Mouse (Mus musculus): Measurements from ENCODE around the gene Pfas.
"Not testable (repeated sequence)": the region's sequence is repeated elsewhere in the genome, so short reads cannot be mapped to it uniquely, and the experiment has no call there.

Gene Pfas

DNA sequence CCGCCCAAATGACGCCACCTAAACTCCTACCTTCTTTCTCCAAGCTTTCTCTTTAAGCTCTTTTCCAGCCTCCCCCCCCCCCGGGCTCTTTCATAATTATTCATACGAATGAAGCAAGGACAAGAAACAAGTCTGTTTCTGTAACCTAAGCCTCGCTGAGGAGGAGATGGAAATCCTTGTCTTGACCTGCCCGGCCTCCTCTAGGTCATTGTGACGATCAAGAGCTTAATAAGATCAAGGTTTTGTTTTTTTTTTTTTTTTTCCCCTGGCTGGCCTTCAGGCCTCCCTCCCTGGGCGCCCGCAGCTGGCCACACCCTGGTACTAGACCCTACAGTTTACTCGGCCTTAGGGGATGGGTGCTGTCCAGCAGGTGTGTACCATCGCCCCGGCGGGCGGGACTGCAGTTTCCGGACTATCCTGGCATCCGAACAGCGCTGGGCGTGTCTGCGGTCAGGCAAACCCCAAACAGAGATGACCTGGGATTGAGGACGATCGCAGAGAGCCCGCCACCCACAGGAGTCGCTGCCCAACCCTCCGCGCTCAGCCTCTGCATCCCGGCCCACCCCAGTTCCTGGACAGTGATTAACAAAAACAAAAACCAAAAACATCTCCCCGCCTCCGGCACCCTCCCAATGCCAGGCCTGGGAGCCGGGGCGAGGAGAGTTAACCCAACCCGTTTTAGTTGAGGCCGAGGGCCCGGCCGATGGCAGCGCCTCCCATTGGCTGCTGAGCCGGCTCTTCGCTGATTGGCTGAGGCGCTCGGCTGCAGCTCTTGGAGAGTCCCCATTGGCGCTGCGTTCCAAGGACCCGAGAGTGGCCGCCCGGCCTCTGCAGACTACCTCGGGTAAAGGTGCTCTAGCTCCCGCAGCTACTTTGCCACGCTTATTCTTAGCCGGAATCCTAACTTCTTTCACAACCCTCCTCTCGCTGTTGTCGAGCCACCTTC is 40.6 kb downstream of the Pfas start, which contains the start of gene Slc25a35:
Gene Slc25a35, plus strand, starts transcription at position 795 of the 946 bp plus-strand sequence.
- peak; percentile 95 for DNase-seq

DNA sequence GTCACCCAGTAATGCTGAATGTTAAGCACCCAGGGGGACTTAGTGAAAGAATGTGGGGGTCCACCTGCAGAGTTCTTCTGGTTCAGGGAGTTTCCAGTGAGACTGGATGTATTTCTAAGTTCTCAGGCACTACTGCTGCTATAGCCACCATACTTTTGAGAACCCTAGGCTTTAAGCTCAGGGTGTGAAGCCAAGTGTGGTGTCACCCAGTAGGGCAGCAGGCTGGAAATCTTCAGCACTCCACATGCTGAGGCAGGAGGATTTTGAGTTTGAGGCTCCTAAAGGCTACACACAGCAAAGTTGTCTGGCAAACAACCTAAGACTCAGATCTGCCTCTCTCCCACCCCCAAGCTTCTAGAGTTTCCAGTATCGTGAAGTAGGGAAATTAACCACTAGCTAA is 41.7 kb downstream of the Pfas start:
- no peak for DNase-seq

DNA sequence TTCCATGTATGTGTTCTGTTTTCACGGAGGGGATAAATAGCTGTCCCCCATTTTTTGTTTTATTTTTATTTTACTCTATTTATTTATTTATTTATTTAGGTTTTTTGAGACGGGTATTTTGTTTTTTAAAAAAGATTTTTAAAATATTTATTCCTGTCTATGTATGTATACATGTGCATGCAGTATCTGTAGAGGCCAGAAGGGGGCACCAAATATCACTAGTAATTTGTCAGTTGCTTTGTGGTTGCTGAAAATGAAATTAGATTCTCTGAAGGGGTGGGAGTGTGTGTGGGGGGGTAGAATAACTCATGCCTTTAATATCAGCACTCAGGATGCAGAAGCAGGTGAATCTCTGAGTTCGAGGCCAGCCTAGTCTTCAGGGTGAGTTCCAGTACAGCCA is 42.4 kb downstream of the Pfas start:
- DNase-seq: peak; percentile 67

DNA sequence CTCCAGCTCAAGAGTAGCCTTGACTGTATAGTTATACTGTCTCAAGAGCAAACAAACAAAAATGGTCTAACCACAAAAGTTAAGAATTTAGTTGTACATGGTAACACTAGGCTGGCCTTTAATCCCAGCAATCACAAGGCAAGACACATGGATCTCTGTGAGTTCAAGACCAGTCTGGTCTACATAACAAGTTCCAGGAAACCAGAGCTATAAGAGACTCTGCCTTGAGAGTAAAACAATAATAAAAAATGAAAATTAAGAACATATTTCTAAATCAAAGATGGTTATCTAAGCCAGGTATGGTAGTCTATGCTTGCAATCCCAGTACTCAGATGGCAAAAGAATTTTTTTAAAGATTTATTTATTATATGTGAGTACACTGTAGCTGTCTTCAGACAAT is 43.2 kb downstream of the Pfas start:
- DNase-seq: no peak

DNA sequence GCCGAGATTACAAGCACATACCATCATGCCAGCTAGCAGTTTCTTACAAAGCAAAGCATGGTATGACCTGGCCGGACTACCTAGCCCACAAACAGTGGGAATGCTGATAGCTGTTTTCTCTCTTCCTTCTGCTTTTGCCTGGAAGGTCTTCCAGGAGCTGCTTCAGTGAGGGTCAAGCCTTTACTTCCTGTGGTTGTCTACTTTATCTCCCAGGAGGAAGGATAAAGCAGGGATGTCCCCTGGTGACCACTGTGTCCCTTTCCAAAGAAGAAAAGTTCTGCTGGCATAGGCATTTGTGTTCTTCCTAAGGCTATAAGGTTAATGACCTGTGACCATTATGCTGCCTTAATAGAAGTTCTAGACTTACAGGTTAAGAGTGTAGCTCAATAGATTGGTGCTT is 44.9 kb downstream of the Pfas start:
- DNase-seq: no peak

DNA sequence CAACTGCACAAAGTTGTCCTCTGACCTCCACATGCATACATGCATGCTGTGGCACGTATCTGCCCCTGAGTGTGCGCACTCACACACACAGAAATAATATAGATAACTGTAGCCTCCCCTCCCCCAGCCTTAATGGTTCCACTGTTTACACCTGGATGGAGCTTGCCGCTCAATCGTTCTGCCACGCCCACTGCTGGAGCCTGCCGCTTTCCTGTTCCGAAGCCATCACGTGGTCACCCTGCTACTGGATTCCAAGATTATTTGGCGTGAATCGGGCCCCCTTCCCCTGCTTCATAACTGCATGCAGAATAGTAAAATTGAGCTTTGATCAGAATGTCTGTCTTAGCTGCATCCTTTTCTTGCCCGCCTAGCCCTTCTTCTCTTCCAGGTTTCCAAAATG is 46.1 kb downstream of the Pfas start:
- not testable (repeated sequence) for DNase-seq

DNA sequence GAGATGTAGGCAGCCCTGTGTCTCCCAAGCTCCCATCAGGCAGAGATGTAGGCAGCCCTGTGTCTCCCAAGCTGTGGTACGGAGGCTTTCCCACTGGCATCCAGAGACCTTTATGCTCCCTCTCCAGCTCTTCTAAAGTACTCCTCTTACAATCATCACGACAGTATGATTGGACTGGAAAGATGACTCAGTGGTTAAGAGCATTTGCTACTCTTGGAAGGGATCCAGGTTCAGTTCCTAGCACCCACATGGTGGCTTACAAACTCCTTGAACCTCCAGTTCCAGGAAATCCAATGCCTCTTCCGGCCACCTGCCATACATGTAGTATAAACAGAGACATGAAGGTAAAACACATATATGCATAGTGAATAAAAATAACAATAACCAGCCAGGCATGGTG is 46.7 kb downstream of the Pfas start:
- DNase-seq: no peak

DNA sequence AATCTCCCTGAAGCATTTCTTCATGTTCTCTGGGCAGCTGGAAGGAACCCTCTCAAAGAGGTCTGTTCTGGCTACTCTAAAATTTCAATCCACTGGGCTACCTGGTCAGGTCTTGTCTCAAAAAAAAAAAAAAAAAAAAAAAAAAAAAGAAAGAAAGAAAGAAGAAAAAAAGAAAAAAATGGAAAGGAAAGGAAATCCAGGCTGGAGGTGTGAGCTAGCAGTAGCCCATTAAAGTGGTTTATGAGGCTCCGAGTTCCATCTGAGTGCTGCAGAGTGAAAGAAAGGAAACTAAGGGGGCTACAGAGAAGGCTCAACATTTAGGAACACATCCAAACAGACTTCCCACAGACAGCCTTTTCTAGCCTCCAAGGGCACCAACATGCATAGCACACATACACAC is 50.3 kb downstream of the Pfas start:
- DNase-seq: no peak

DNA sequence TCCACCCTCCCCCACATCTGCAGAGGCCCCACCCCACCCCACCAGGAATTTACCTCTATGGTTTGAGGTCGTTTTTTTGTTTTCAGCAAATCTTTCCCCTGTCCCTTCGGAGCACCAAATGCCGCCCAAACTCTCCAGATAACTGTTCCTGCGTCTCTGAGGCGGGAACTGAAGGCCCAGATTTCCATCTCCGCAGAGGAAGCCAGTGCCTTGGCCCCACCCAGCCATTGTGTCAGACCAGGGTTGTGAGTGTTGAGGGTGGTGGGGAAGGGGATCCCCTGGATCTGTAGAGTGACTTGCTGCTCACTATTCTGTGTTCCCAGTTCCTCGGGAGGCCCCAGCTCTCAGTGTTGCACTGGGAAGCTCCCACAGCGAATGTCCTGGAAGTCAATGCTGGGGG is 51.0 kb downstream of the Pfas start, which contains the start of gene Arhgef15:
Gene Arhgef15, minus strand, starts transcription at position 173 of the 400 bp plus-strand sequence.
- no peak for DNase-seq

DNA sequence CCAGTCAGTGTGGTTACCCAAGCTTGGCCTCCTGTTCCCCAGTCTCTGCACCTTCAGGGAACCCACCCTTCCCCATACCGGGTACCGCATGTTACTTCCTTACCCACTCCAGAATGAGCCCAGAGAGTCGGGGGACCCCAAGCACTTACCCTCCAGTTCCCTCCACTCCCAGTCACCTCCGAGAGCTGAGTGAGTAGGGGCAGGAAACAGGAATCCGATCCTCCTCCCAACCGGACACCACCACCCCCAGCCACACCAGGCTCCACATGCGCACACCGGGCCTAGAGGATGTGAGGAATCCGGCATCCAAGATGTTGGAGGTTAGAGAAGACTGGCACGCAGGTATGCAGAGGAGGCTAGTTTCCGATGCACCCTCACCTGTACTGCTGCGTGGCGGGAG is 51.6 kb downstream of the Pfas start:
- DNase-seq: peak; percentile 63

DNA sequence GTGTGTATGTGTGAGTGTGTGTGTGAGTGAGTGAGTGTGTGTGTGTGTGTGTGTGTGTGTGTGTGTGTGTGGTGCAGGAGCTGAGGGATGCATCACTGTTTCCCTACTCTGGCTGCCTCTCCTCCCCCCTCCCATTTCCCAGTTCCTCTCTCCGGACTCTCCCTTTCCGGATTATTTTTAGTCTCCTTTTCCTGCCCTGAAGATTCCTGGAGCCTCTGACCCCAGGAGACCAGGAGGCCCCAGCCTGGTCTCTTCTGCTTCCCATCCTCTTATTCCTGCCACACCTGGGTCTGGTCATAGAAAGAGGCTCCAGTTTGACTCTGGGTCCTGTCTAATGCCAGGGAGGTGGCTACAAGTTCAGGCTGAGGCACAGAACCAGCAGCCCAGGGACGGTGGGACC is 52.2 kb downstream of the Pfas start:
- DNase-seq: peak; percentile 63

DNA sequence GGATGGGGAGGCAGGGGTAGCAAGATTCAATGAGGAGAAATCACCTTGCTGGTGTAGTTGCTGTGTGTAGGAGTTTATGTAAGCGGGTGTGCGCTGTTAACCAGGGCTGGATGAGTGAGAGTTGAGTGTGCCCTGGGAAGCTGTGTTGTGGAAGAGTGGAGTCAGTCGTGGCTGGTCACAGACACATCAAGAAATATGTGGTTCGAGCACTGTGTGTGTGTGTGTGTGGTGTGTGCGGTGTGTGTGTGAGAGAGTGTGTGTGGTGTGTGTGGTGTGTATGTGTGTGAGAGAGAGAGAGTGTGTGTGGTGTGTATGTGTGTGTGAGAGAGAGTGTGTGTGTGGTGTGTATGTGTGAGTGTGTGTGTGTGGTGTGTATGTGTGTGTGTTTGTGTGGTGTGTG is 52.8 kb downstream of the Pfas start:
- no peak for DNase-seq

DNA sequence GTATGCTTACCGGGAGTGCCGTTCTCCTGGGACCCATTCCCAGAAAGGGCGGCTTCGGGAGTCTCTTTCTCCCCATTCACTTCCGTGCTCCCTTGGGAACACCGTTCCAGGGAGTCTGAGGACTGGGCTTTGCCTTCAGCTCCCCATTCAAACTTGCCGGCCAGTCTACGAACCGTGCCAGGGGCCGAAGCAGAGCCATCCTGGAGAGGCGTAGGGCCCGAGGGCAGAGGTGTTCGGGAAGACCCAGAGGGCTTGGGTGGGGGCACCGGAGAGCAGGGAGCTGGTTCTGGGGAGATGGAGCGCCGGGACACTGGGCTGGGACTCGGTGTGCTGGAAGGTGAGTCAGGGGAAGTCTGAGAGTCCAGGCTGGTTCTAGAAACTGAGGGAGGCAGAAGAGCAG is 53.9 kb downstream of the Pfas start:
- no peak for DNase-seq

DNA sequence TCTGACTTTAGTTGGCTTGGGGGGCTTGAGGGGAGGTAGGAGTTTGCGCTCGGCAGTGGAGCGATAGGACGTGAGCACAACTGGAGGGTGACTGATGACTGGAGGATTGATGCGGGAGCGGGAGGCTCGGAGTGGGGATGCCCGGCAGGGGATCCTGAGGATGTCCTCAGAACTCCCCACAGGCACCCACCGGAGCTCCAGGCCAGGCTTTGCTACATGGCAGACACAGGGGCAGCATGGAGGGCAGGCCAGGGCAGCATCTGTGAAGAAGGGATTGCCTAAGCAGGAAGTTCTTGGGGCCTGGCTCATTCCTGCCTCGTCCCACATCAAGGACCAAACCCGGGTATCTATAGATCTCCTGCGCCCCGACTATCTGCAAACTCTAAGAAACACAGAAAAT is 54.4 kb downstream of the Pfas start:
- no peak for DNase-seq

DNA sequence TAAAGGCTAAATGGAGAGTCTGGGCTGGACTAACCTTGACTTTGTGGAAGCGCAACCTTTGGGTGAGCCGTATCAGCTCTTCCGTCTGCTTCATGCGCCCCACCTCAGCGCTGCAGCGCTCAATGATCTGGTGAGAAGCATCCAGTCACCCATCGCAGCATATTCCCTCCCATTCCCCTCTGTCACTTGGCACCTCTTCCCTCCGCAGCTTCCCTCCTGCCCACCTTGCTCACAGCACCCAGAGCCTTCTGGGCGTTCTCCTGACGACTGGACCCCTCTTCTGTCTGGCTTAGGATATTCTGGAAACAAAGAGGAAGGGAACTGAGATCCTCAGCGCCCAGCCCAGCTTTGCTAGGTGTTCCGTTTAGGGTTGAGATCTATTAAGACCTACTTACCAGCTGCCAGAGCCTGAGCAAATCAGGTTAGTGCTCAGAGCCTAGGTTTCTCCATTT is 60.7 kb downstream of the Pfas start:
- no peak for DNase-seq

DNA sequence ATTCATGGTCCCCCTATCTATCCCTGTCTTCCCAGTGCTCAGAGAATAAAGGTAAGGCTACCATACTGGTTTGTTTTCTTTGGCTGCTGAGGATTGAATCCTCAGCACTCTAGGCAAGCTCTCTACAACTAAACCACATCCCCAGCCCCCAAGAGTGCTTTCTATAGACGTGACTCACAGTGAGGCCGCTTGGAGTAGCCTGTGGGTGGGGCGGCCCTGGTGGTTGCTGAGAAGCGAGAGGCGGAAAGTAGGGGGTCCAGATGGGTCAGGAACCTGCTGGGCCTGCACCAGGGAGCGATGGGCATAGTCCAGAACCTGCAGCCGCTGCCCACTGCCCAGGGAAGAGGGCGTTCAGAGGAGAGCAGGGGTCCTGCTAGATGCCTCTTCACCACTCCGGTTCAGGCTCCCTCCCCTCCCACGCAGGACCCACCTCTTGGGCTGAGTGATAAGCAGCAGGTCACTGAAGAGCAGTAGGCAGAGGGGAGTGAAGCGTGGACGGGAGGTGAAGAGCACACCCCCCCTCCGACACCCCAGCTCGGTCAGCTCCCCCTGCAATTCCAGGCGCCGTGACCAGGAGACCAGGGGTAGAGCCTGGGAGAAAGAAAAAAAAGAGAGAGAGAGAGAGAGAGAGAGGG is 61.3 kb downstream of the Pfas start:
- no peak for DNase-seq

DNA sequence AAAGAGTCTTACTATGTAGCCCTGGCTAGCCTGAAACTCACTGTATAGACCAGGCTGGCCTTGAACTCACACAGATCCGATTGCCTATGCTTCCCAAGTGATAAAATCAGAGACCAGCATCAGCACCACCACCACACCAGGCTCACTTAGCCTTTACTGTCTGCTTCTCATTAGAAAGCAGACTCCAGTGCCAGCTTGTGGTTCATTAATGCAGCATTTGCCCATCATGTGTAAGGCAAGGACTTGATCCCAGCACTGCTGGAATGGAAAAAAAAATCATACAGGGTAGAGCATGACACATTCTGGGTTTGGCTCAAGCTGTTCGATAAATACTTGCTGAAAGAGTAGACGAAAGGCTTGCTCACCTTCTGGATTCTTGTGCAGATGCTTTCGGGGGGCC is 62.3 kb downstream of the Pfas start:
- no peak for DNase-seq

DNA sequence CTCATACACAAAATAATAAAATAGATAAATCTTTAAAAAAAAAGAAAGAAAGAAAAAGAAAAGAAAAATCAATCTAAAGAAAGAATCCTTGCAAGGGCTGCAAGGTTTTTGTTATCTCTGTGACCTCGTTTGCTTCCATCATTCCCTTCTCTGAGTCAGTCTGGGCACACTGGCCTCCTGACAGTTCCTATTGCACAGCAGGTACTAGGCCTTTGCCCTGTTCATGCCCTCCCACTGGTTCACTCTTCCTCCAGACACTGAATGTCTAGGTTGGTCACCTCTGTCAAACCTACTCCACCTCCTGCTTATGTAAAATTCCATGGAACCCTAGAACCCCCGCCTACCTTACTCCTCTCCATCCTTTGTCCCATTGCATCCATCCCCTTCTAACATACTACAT is 63.0 kb downstream of the Pfas start:
- DNase-seq: no peak

DNA sequence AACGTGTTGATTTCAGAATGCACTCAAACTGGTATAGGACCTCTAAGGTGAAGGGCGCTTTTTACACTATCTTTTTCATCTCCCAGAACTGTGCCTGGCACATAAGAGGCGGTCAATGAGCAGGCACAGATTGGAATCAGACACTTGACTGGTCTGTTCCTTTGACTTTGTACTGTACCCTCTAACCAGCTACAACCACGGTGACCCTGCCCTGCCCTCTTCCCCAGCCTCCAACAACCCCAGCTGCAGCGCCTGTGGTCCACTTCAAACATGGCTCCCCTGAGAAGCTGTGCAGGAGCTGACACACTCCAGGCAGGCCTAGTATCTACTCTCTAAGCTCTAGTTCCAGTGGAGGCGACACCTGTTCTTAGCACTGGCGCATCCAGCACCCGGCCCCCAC is 65.5 kb downstream of the Pfas start:
- DNase-seq: no peak

DNA sequence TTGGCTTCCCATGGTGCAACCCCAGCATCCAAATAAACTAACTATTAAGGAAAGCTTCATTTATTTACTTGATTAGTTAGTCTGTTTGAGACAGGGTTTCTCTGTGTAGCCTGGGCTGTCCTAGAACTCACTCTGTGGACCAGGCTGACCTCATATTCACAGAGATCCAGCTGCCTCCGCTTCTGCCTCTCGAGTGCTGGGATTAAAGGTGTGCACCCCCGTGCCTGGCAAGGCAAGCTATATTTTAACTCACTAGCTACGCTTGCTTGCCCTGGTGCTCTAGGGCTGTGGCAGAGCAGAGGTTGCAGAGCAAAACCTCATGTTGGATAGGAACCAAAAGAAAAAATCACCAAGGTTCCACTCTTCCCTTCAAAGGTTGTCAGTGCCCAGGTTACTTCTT is 67.7 kb downstream of the Pfas start:
- DNase-seq: peak; percentile 85

DNA sequence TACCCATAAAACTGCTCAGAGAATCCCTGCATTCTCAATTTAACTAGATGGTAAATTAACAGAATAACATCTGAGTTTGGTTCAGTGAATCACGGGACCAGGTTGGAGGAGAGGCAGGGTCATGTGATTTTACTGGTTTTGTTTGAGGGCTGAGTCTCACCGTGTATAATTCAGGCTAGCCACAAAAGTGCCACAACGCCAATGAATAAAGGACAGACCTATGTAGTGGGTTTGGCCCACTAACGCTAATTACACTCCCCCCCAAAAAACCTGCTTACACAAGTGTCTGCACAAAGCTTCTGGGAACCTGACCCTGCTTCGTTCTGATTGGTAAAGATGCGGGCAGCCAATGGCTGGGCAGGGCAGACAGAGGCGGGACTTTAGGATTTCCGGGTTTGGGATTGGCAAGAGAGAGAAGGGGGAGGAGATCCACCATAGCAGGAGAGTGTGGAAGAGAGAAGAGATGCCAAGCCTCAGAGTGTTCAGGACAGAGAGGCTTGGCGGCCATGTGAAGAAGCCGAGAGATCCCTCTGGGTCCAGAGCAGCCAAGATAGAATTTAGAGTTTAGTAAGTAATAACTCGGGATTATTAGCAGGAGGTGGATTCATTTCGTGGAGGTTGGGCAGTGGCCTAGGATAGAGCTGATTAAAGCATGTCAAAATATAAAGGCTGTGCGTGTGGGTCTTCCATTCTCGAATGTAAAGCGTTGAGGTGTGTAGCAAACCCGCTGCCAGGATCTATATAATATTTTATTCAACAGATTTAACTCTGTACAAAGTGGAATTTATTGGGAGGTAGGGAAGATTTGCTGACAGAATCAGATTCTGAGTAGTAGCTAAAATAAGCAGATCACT is 68.6 kb downstream of the Pfas start:
- peak; percentile 94 for DNase-seq

DNA sequence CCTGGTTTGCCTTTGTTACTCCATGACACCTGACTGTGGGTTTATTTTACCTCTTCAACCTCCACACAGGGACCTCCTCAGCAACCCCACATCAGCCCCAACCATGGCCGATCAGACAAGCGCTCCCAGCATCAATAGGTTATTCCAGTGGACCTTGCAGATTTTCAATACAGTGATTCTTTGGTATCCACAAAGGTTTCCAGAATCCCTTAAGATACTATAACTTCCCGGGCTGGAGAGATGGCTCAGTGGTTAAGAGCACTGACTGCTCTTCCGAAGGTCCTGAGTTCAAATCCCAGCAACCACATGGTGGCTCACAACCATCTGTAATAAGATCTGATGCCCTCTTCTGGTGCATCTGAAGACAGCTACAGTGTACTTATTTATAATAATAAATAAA is 71.3 kb downstream of the Pfas start:
- DNase-seq: not testable (repeated sequence)
